12 mouse cellular contexts compared by ENCODE assay signal in the genomic region with DNA sequence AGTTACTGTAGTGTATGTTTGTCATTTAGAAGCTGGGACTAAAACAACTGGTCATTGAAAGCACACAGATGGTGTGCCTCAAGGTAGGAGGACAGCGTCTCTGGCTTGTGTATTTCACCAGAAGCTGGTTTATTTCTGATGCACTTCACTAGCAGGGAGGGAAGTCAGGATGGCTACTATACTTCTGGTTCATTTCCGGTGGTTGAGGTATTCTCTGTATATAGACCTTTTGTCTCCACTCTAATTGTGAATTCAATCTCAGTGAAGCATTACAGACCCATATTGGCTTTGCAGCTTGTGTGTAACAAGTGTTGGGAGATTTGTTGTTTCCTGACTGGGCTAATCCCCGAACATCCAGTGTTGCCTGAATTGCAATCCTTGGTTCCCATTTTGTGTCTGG. TPM values are rescaled to one million over a fixed set of nuclear protein-coding genes. Genes with fewer than 3 reads are reported as not detected.
A peak's percentile ranks its signal among the peaks of the same experiment; 100 is the strongest.
DNase-seq lines count a peak whose midpoint lies in the region; ATAC-seq and TF ChIP-seq lines count a peak whose summit lies in the region.
"Had no signal": no experiment of that assay in that cellular context is flagged by ENCODE, and none has a peak within 500 bp of the region (broad histone marks: within the 10 kb centered on the region; RNA-seq: fewer than 3 reads in every experiment).

No protein-coding gene starts in this region.

- no peak overlapping the region for H3K27ac ChIP-seq in intestine, embryonic 14.5 days (ENCODE audit: low read depth)
- H3K27ac ChIP-seq in intestine, embryonic 16.5 days (ENCODE audit: low read length), result no peak overlapping the region
- peak overlapping the region; percentile 98 for H3K27ac ChIP-seq in liver, embryonic 12.5 days
- H3K27ac ChIP-seq: embryonic facial prominence, embryonic 13.5 days had no signal

- peak overlapping the region; percentile 8; the same call in 1 of the 2 replicates for H3K4me3 ChIP-seq in intestine, embryonic 14.5 days (ENCODE audit: low read depth, low read length)
- no peak overlapping the region for H3K4me3 ChIP-seq in intestine, embryonic 16.5 days (ENCODE audit: low read length)
- H3K4me3 ChIP-seq in G1E (ENCODE audit: low read depth, low read length), result peak overlapping the region; percentile 93
- peak overlapping the region; percentile 88 for H3K4me3 ChIP-seq in liver, embryonic 12.5 days

- TF ChIP-seq CTCF in G1E (IDR thresholded peaks at IDR 0.05; ENCODE audit: low read depth, low read length), result no peak

- DNase-seq in intestine, embryonic 14.5 days (ENCODE audit: low spot score), result no peak
- DNase-seq in 416B (ENCODE audit: low read depth), result peak; percentile 40
- DNase-seq in G1E (ENCODE audit: low spot score), result no peak
- no peak for DNase-seq in spleen, postnatal 10 days (ENCODE audit: low spot score in 2 of 2)
- DNase-seq in yolk sac, embryonic 10.5 days (ENCODE audit: low spot score), result no peak
- DNase-seq: adrenal gland, postnatal 10 days; cerebellum, adult 11 months had no signal

- no peak for ATAC-seq in intestine, embryonic 14.5 days (replicated peaks; ENCODE audit: low FRiP score, low TSS enrichment, low read depth)
- ATAC-seq in intestine, embryonic 16.5 days, result no peak
- ATAC-seq in G1E (ENCODE audit: extremely low read depth, insufficient number of reproducible peaks, low FRiP score, poor library complexity, severe bottlenecking), result no peak
- no peak for ATAC-seq in liver, embryonic 12.5 days
- no peak for ATAC-seq in erythroid progenitor cell, adult 5-6 weeks (replicated peaks; ENCODE audit: low FRiP score, poor library complexity, severe bottlenecking)
- ATAC-seq: intestine, postnatal 0 days had no signal

- H3K9ac ChIP-seq in intestine, embryonic 14.5 days (ENCODE audit: low read length), result no peak overlapping the region
- no peak overlapping the region for H3K9ac ChIP-seq in intestine, embryonic 16.5 days (ENCODE audit: low read depth, low read length)
- peak overlapping the region; percentile 98 for H3K9ac ChIP-seq in liver, embryonic 12.5 days
- H3K9ac ChIP-seq: embryonic facial prominence, embryonic 13.5 days had no signal

- no peaks in the 10 kb centered on the region for H3K36me3 ChIP-seq in intestine, embryonic 14.5 days (ENCODE audit: control insufficient read depth, insufficient read depth, low read length)
- no peaks in the 10 kb centered on the region for H3K36me3 ChIP-seq in intestine, embryonic 16.5 days (ENCODE audit: control insufficient read depth, insufficient read depth, low read length)
- H3K36me3 ChIP-seq in G1E (replicated peaks), result peaks cover 52% of the 10 kb centered on the region
- peaks cover 50% of the 10 kb centered on the region for H3K36me3 ChIP-seq in liver, embryonic 12.5 days
- H3K36me3 ChIP-seq: embryonic facial prominence, embryonic 13.5 days had no signal

- H3K4me1 ChIP-seq in intestine, embryonic 14.5 days (replicated peaks; ENCODE audit: control insufficient read depth, insufficient read depth, low read length), result peaks cover 10% of the 10 kb centered on the region
- H3K4me1 ChIP-seq in intestine, embryonic 16.5 days (ENCODE audit: control insufficient read depth, insufficient read depth, low read length), result peaks cover 21% of the 10 kb centered on the region
- peaks cover 51% of the 10 kb centered on the region for H3K4me1 ChIP-seq in G1E (ENCODE audit: insufficient read depth, low read depth, low read length)
- peaks cover 45% of the 10 kb centered on the region for H3K4me1 ChIP-seq in liver, embryonic 12.5 days

- peaks cover 100% of the 10 kb centered on the region for H3K27me3 ChIP-seq in intestine, embryonic 14.5 days (replicated peaks; ENCODE audit: control insufficient read depth, insufficient read depth, low read length)
- peaks cover 88% of the 10 kb centered on the region for H3K27me3 ChIP-seq in intestine, embryonic 16.5 days (replicated peaks; ENCODE audit: control insufficient read depth, insufficient read depth, low read length)
- no peaks in the 10 kb centered on the region for H3K27me3 ChIP-seq in G1E (ENCODE audit: insufficient read depth, low read length)
- peaks cover 41% of the 10 kb centered on the region for H3K27me3 ChIP-seq in liver, embryonic 12.5 days (replicated peaks)

- no peak overlapping the region for H3K4me2 ChIP-seq in intestine, embryonic 14.5 days (ENCODE audit: low read length)
- H3K4me2 ChIP-seq in intestine, embryonic 16.5 days (ENCODE audit: low read depth, low read length), result no peak overlapping the region
- H3K4me2 ChIP-seq in liver, embryonic 12.5 days, result peak overlapping the region; percentile 100
- H3K4me2 ChIP-seq: embryonic facial prominence, embryonic 13.5 days had no signal

- 15% methylated on average over 3 of the region's 3 CpGs for WGBS in intestine, embryonic 14.5 days
- WGBS in intestine, embryonic 16.5 days, result 16% methylated on average over 3 of the region's 3 CpGs
- 17% methylated on average over 3 of the region's 3 CpGs for WGBS in liver, embryonic 12.5 days (ENCODE audit: insufficient replicate concordance)

- H3K9me3 ChIP-seq in intestine, embryonic 14.5 days (ENCODE audit: control insufficient read depth, low read length), result no peaks in the 10 kb centered on the region
- H3K9me3 ChIP-seq in intestine, embryonic 16.5 days (ENCODE audit: control insufficient read depth, low read length), result no peaks in the 10 kb centered on the region
- no peaks in the 10 kb centered on the region for H3K9me3 ChIP-seq in G1E (replicated peaks)
- no peaks in the 10 kb centered on the region for H3K9me3 ChIP-seq in liver, embryonic 12.5 days (replicated peaks)
- H3K9me3 ChIP-seq: embryonic facial prominence, embryonic 13.5 days had no signal

RNA-seq across cellular contexts. Expression of gene Tal1, which starts 4.5 kb away (rescaled TPM):
- polyA plus RNA-seq in intestine, embryonic 14.5 days (2014; fragmentation: Nextera tagmentation; extraction: Ambion mirVana), result 0.96 and 1.1 TPM in 2 replicates
- 0.38 and 0.70 TPM in 2 replicates for polyA plus RNA-seq in intestine, embryonic 16.5 days (2015; fragmentation: Nextera tagmentation; extraction: Ambion mirVana)
- 155 and 174 TPM in 2 replicates for total RNA-seq in G1E (2014; fragmentation: Nextera tagmentation)
- total RNA-seq in G1E (2017), result 155 and 166 TPM in 2 replicates
- polyA plus RNA-seq in G1E (2012), result 239 and 262 TPM in 2 replicates
- polyA plus RNA-seq in liver, embryonic 12.5 days (2016; fragmentation: Nextera tagmentation; extraction: Ambion mirVana), result 57.1 and 58.7 TPM in 2 replicates
- total RNA-seq in erythroid progenitor cell, adult 5-6 weeks (2015; ENCODE audit: low replicate concordance), result 227 and 255 TPM in 2 replicates
- 186 and 231 TPM in 2 replicates for total RNA-seq in erythroid progenitor cell, adult 5-6 weeks (2017; ENCODE audit: low replicate concordance)

RNA-seq across cellular contexts. Expression of gene Pdzk1ip1, which starts 27.8 kb away (rescaled TPM):
- 41.8 and 50.5 TPM in 2 replicates for polyA plus RNA-seq in intestine, embryonic 14.5 days (2014; fragmentation: Nextera tagmentation; extraction: Ambion mirVana)
- polyA plus RNA-seq in intestine, embryonic 16.5 days (2015; fragmentation: Nextera tagmentation; extraction: Ambion mirVana), result 256 and 335 TPM in 2 replicates
- total RNA-seq in G1E (2014; fragmentation: Nextera tagmentation) (2.4 and 3.0 TPM in 2 replicates), G1E (2017) (19.8 and 23.1 TPM in 2 replicates)
- 0.21 TPM in 1 of 2 replicates, not detected in the other for polyA plus RNA-seq in G1E (2012)
- polyA plus RNA-seq in liver, embryonic 12.5 days (2016; fragmentation: Nextera tagmentation; extraction: Ambion mirVana), result 30.2 and 33.1 TPM in 2 replicates
- total RNA-seq in erythroid progenitor cell, adult 5-6 weeks (2015; ENCODE audit: low replicate concordance), result 733 and 856 TPM in 2 replicates
- 400 and 437 TPM in 2 replicates for total RNA-seq in erythroid progenitor cell, adult 5-6 weeks (2017; ENCODE audit: low replicate concordance)

Comparison
In these comparisons a context has a peak if more than half of its experiments do, and no peak if none do; other contexts are left out.
1. RNA of gene Tal1, which starts 4.5 kb away (polyA plus RNA-seq): 239 to 262 TPM in G1E and 57.1 to 58.7 TPM in liver, embryonic 12.5 days; 0.96 to 1.1 TPM in intestine, embryonic 14.5 days and 0.38 to 0.70 TPM in intestine, embryonic 16.5 days; every median in the first group is over 10 times any median in the second.
2. RNA of gene Pdzk1ip1, which starts 27.8 kb away (polyA plus RNA-seq): 256 to 335 TPM in intestine, embryonic 16.5 days, 41.8 to 50.5 TPM in intestine, embryonic 14.5 days and 30.2 to 33.1 TPM in liver, embryonic 12.5 days; 0.21 TPM in G1E; every median in the first group is over 10 times any median in the second.